Mouse (Mus musculus) T-cell, adult 2 months (primary cell): ENCODE results near the gene Mapkapk3.
A peak's percentile ranks its signal among the peaks of the same experiment; 100 is the strongest.

Source experiments
- DNase-seq: peaks from one replicate; pipeline ENCODE4 v3.0.0; 2022; ENCODE audit warnings: low spot score

Mapkapk3 gene

GRCm38 (mm10) chr9:107289211-107290076, at the start of gene Mapkapk3:
Mapkapk3 (minus strand) TSS chr9:107289877.
- DNase-seq: peak; percentile 91

DNA sequence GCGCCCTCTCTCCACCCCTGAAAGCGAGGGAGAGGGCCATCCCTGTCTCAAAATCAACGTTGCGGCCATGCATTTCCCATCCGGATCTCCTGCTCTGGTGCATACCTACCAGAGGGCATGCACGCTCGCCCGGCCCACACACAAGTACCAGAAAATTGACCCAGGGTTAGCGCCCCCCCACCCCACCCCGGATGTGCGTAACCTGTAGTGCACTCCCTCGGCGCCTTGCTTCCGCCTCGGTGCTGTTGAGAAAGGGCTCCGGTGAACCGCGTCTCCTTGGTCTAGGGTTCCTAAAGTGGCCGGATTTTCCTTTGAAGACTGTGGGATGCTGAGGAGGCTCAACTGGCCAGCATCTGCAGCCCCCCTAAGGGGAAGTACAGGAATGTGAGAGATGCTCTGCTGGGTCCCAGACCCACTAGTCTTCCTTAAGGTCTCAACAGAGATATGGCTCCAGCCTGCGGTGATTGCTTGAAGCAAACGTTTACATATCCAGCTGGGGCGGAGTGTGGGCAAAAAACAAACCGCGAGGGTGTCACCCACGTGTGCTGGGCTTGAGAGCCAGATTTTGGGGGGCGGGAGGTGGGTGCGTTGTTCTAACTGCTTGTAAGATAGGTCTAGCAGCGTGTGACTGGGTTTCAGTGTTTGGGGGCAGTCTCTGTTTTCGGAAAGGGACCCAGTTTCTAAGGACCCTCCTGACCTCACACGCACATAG, 48.7 kb upstream of the Mapkapk3 start, which contains the start of gene Hemk1:
TSS of gene Hemk1 (minus strand) at position 179 of the 712 bp plus-strand sequence.
- DNase-seq: peak; percentile 70

DNA sequence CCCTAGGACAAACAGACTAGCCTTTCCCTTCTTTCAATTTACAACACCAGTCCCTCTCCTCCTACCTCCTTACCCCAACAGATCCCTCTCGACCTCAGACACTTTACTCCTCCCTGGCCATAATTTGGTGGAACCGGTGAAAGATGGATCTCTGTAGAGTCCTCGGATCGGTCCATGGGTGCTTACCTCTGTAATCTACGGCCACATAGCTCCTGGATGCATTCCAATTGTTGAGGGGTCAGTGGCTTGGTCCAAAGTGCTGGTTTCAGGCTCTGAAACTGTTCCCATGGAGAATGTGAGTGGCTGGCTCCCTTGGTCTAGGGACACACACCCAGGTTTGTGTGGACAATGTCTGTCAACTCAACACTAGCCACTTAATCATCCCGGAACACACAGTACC, 46.7 kb upstream of the Mapkapk3 start:
- no peak for DNase-seq

DNA sequence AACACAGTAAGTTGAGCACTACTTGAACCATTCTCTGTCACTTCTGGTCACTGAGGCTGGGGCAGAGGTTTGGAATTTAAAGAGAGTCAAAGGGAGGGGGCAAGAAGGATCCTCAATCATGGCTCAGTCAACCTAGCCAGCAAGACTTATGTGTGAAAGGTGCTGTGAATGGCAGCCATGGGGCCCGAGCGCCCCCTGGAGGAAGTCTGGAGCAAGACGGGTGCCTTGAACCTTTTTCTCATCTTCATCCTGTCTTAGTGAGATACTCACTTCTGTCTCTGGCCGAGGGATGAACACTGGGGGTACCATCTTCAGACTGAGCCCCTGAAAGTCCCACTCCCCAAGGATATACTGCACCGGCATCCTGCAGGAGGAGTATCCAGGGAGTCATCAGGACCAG, 46.2 kb upstream of the Mapkapk3 start:
- DNase-seq: peak; percentile 84

DNA sequence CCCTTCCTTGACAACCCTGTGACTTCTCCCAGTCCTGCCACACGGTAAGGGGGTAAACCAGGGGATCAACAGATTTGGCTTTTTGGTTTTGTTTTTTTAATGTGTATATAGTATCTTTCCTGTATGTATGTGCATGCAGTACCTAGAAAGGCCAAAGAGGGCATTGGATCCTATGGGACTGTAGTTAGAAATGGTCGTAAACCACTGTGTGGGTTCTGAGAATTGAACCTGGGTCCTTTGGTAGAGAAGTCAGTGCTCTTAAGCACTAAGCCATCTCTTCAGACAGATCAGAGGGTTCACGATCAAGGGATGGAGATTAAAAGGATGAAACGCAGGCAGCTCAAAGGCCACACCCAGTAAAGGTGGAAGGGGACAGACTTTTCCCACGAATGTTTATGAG, 45.4 kb upstream of the Mapkapk3 start:
- DNase-seq: no peak

DNA sequence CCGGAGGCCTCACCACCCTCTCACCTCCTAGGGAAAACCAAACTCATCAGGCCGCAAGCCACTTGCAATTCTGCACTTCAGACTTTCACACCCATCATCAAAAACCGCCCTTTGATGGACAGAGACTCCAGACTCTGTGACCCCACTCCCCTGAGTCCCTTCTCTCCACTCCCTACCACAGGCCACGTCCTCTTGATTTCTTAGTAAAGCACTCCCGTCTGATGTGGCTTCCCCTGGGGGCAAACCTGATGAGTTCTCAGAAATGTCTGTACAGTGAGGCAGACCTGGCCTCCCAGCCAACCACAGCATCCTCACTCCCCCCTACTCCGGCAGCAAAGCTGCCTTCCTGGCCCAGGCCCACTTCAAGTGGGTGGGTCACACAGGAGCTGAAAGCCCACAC, 44.7 kb upstream of the Mapkapk3 start:
- DNase-seq: peak; percentile 77

DNA sequence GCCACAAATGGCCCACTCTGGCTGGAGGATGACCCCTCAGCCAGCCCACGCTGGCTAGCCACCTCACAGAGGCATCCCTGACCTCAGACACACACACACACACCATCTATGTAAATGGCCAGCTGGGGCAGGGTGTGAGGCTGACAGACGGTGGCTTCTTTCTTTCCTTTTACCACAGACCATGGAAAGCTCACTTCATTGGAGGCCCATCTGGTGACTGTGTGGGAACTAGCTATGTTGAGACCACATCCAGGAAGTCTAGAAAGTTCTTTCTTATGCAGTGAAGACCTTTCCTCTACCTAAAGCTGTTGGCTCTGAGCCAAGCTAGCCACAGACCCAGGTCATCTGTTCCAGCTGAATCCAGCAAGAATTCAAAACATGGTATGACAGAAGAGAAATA, 44.0 kb upstream of the Mapkapk3 start:
- DNase-seq: peak; percentile 28

DNA sequence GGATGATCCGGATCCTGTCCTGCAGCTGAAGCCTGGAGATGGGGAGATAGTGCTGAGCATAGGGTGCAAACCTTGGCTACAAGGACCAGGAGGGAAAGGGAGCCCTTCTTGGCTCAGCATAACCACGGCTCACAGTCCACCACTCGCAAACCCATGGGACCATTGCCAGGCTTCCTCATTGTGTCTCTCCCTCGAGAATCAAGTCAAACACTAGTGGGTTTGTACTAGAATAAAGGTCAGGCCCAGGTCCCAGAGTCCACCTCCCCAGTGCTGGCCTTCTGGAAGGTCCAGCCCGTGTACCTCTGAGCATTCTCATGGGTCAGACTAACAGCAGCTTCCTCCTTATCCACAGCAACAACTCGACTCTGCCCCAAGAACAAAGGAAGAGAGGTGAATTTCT, 41.1 kb upstream of the Mapkapk3 start:
- DNase-seq: no peak

- no peak for DNase-seq
These were observed 38.4 kb upstream of the Mapkapk3 start for GRCm38 (mm10) chr9:107327879-107328620.

DNA sequence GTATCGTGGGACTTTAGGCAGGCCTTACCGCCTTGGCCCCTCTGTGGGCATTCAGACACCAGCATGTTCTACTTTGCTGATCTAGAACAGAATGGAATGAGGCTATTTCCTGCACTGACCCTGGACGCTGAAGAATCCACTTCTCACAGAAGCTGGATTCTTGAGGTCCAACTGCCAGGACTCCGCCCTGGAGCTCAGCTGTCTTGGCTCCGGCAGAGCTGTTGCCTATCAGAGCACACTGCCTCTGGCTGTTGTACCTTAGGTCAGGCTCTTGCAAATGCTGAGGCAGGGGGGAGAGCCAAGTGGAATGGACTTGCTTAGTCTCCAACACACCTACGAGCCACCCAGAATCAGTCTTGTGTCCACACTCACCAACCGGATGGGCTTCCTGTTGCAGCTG, 36.2 kb upstream of the Mapkapk3 start:
- DNase-seq: no peak

- DNase-seq: no peak
These were observed 35.3 kb upstream of the Mapkapk3 start for GRCm38 (mm10) chr9:107324799-107325561.

- peak; percentile 32 for DNase-seq
These were observed 33.9 kb upstream of the Mapkapk3 start for GRCm38 (mm10) chr9:107323558-107323957.

- DNase-seq: no peak
These were observed 32.9 kb upstream of the Mapkapk3 start for GRCm38 (mm10) chr9:107322461-107323050.

DNA sequence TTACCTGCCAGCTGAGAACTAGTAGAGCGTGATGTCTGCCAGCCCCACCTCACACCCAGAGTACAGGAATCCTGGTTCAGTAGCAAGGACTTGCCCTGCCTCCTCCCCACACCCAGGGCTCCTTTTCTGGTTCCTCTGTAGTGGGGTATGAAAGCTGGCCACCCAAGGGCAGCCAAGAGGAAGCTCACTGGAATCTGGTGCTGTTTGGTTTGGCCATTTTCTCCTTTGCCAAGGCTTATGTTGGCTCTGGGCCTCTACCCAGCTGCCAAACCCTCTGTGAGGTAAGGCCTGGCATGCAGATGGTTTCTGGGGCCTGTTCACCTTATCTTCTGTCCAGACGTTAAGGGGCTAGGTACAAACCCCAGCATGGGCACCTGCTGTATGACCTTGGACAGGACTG, 26.1 kb upstream of the Mapkapk3 start:
- DNase-seq: no peak

- DNase-seq: no peak
These were observed 24.2 kb upstream of the Mapkapk3 start for GRCm38 (mm10) chr9:107313926-107314325.

DNA sequence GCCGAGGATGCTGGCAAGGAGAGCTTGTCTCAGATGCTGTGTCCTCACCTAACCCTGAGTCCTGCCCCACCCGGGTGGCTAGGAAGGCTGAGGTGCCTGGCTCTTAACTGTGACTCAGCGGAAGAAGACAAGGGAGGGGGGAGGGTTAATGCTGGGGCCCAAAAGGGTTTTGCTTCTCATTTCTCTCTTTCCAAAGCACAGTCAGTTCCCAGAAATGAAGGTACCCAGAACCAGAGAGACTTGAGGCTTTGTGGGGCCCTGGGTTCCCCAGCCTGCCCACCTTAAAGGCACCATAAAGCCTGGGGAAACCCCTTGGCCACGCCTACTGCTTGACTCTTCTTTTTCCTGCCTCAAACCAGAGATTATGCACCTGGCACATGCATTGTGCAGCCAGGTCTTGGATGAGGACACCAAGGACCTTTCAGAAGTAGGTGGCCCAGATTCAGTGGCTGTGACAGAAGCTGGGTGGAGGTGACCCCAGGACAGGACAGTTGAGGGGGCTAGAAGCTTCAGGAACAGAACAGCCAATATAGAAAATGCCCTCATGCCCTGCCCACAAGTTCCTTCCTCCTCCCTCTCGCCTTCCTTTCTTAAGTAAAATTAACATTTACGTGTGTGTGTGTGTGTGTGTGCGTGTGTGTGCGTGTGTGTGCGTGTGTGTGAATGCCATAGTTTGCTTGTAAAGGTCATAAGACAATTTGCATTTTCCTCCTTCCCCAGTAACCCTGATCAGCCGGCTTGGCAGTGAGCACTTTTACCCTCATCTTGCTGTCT, 23.3 kb upstream of the Mapkapk3 start:
- DNase-seq: peak; percentile 82

DNA sequence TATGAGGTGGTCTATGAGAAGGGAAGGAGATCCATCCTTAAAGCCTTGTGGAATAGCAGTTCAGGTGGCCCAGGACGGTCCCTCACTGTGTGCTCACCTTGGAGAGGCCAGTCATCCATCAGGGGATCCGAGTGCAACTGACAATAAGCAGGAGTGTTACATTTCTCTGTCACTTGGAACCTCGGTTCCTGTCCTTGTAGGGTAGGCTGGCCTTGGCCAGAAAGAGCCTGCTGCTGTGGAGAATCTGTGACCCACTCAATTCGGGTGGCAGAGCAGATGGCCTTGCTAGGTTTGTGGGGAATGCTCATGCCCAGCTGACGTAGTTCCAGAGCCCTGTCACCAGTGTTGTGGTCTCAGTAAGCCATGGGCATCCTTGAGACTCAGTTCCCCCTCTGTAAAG, 19.9 kb upstream of the Mapkapk3 start:
- DNase-seq: no peak

- DNase-seq: no peak
These were observed 19.5 kb upstream of the Mapkapk3 start for GRCm38 (mm10) chr9:107309171-107309570.

- DNase-seq: no peak
These were observed 18.8 kb upstream of the Mapkapk3 start for GRCm38 (mm10) chr9:107308346-107309000.

DNA sequence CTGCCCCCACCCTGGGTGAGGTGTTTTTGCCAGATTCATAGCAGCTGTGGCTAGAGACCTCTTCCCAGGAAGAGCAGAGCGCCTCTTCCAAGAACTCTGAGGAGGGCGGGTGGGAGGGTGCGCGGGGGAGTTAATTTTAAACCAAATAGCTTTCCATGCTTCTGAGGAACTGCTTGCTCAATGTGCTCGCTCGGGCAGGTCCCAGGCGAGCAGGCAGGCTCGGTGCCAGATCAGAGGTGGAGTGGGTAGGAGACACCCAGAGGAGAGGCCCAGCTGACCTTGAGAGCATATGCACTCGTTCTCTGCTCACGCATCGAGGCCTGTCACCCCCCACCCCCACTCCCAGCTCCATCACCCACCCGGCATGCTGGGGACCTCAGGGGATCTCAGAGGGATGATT, 18.2 kb upstream of the Mapkapk3 start:
- DNase-seq: no peak
